Mouse (Mus musculus): Measurements from ENCODE around the gene Gm44511.

GRCm38 (mm10) chr6:128847401-128847800 lies 21.3 kb upstream of the Gm44511 start:
- TF ChIP-seq CHD2 (IDR thresholded peaks at IDR 0.05; ENCODE audit: low read depth, low read length) (no peak), ZNF384 (IDR thresholded peaks at IDR 0.05; ENCODE audit: low read depth, low read length) (no peak), HCFC1 (IDR thresholded peaks at IDR 0.05; ENCODE audit: borderline replicate concordance, insufficient read depth, low read length) (no peak)
